Comparison of ENCODE assay signal across 8 mouse cellular contexts in genomic region chrX:12090151-12090870, GRCm38 (mm10).
DNase-seq lines count a peak whose midpoint lies in the region; ATAC-seq and TF ChIP-seq lines count a peak whose summit lies in the region.

No protein-coding gene starts in this region.

- peak overlapping the region; percentile 83 for H3K4me2 ChIP-seq in lung, embryonic 14.5 days
- peak overlapping the region; percentile 76 for H3K4me2 ChIP-seq in forebrain, postnatal 0 days (ENCODE audit: low read depth)

- H3K9ac ChIP-seq in lung, embryonic 14.5 days, result peak overlapping the region; percentile 20; the same call in 1 of the 2 replicates
- peak overlapping the region; percentile 53 for H3K9ac ChIP-seq in forebrain, postnatal 0 days

- H3K4me3 ChIP-seq in lung, embryonic 14.5 days (ENCODE audit: low read depth, low read length), result peak overlapping the region; percentile 47
- H3K4me3 ChIP-seq in forebrain, postnatal 0 days (ENCODE audit: low read depth, low read length), result peak overlapping the region; percentile 43

- peaks cover 54% of the 10 kb centered on the region for H3K27me3 ChIP-seq in lung, embryonic 14.5 days (ENCODE audit: insufficient read depth, low read length)
- no peaks in the 10 kb centered on the region; the same call in 1 of the 2 replicates for H3K27me3 ChIP-seq in forebrain, postnatal 0 days (ENCODE audit: insufficient read depth, low read length)

- no peak for TF ChIP-seq CTCF in lung, embryonic 14.5 days (IDR thresholded peaks at IDR 0.05; ENCODE audit: low read depth)
- no peak for TF ChIP-seq CTCF in forebrain, postnatal 0 days (IDR thresholded peaks at IDR 0.05; ENCODE audit: low read depth)

- no peak for DNase-seq in lung, embryonic 14.5 days
- DNase-seq in lung, postnatal 36 days, result no peak
- peak; percentile 51 for DNase-seq in adrenal gland, postnatal 10 days
- DNase-seq in forebrain, postnatal 0 days, result no peak
- DNase-seq in kidney, adult 9 months, result peak; percentile 87
- peak; percentile 35 for DNase-seq in lung, postnatal 10 days
- DNase-seq in thymus, postnatal 10 days (ENCODE audit: low spot score in 2 of 2), result peak; percentile 12 to 16
- DNase-seq in spleen, adult 12 weeks (ENCODE audit: low spot score), result no peak

- no peaks in the 10 kb centered on the region for H3K36me3 ChIP-seq in lung, embryonic 14.5 days (ENCODE audit: insufficient read depth)
- no peaks in the 10 kb centered on the region for H3K36me3 ChIP-seq in forebrain, postnatal 0 days (ENCODE audit: insufficient read depth)

- 5% methylated on average over 37 of the region's 37 CpGs for WGBS in lung, embryonic 14.5 days
- 8% methylated on average over 37 of the region's 37 CpGs for WGBS in forebrain, postnatal 0 days

- peak; percentile 25; the same call in 1 of the 2 replicates for ATAC-seq in lung, embryonic 14.5 days (ENCODE audit: insufficient read depth)
- 0 out of 2 replicates have a peak, but pooled peaks have one; percentile 6 for ATAC-seq in forebrain, postnatal 0 days

- no peaks in the 10 kb centered on the region for H3K9me3 ChIP-seq in lung, embryonic 14.5 days (ENCODE audit: low read depth, low read length)
- no peaks in the 10 kb centered on the region for H3K9me3 ChIP-seq in forebrain, postnatal 0 days (ENCODE audit: low read length)

- H3K27ac ChIP-seq in lung, embryonic 14.5 days (ENCODE audit: low read depth), result peak overlapping the region; percentile 91
- peak overlapping the region; percentile 75 for H3K27ac ChIP-seq in forebrain, postnatal 0 days (ENCODE audit: low read depth, low read length)

- H3K4me1 ChIP-seq in lung, embryonic 14.5 days (ENCODE audit: insufficient read depth), result 0 out of 2 replicates have a peak, but pooled peaks cover 11% of the 10 kb centered on the region
- no peaks in the 10 kb centered on the region for H3K4me1 ChIP-seq in forebrain, postnatal 0 days (ENCODE audit: insufficient read depth)

Comparison
In these comparisons a context has a peak if more than half of its experiments do, and no peak if none do; other contexts are left out.
1. DNase-seq: peak in adrenal gland, postnatal 10 days (single experiment), kidney, adult 9 months (single experiment), lung, postnatal 10 days (single experiment) and thymus, postnatal 10 days (2 of 2); none in lung, embryonic 14.5 days (single experiment), lung, postnatal 36 days (single experiment), forebrain, postnatal 0 days (single experiment) and spleen, adult 12 weeks (single experiment).